In the genomic region with DNA sequence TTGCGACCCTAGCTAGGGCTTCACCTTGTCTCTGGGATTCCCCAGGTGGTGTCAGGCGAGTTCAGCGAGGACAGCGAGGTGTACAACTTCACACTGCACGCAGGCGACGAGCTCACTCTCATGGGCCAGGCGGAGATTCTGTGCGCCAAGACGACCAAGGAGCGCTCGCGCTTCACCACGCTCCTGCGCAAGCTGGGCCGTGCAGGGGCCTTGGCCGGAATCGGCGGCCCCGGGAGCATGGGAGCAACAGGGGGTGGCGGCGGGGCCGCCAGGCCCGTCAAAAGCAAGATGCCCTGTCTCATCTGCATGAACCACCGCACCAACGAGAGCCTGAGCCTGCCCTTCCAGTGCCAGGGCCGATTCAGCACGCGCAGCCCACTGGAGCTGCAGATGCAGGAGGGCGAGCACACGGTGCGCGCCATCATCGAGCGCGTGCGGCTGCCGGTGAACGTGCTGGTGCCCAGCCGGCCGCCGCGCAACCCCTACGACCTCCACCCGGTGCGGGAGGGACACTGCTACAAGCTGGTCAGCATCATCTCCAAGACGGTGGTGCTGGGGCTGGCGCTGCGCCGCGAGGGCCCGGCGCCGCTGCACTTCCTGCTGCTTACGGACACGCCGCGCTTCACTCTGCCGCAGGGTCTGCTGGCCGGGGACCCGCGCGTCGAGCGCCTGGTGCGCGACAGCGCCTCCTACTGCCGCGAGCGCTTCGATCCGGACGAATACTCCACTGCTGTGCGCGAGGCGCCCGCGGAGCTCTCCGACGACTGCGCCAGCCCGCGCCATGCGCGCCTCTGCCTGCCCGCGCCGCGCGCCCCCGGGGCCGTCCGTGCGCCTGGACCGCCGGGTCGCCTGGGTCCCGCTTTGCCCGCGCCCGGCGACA, we compare ENCODE assay signal across 8 mouse cellular contexts. TPM values are rescaled to one million over a fixed set of nuclear protein-coding genes. Genes with fewer than 3 reads are reported as not detected.
DNase-seq lines count a peak whose midpoint lies in the region; ATAC-seq lines count a peak whose summit lies in the region.

No protein-coding gene starts in this region.

- H3K9me3 ChIP-seq in erythroblast, embryonic 14.5 days (ENCODE audit: control insufficient read depth, low read length), result no peaks in the 10 kb centered on the region; the same call in 1 of the 2 replicates
- H3K9me3 ChIP-seq in intestine, embryonic 16.5 days (ENCODE audit: control insufficient read depth, low read length), result no peaks in the 10 kb centered on the region
- H3K9me3 ChIP-seq in limb, embryonic 15.5 days, result no peaks in the 10 kb centered on the region
- H3K9me3 ChIP-seq in midbrain, embryonic 15.5 days, result no peaks in the 10 kb centered on the region
- H3K9me3 ChIP-seq in stomach, embryonic 14.5 days (ENCODE audit: control insufficient read depth, low read depth, low read length), result no peaks in the 10 kb centered on the region

- peak overlapping the region; percentile 96 for H3K4me2 ChIP-seq in intestine, embryonic 16.5 days (ENCODE audit: low read depth, low read length)
- H3K4me2 ChIP-seq in limb, embryonic 15.5 days, result peak overlapping the region; percentile 91
- H3K4me2 ChIP-seq in midbrain, embryonic 15.5 days, result peak overlapping the region; percentile 75
- H3K4me2 ChIP-seq in stomach, embryonic 14.5 days (replicated peaks; ENCODE audit: low read depth, low read length), result peak overlapping the region; percentile 97

- peaks cover 8% of the 10 kb centered on the region for H3K4me1 ChIP-seq in erythroblast, embryonic 14.5 days (ENCODE audit: control insufficient read depth)
- H3K4me1 ChIP-seq in intestine, embryonic 16.5 days (ENCODE audit: control insufficient read depth, insufficient read depth, low read length), result peaks cover 25% of the 10 kb centered on the region
- peaks cover 28% of the 10 kb centered on the region for H3K4me1 ChIP-seq in limb, embryonic 15.5 days
- H3K4me1 ChIP-seq in midbrain, embryonic 15.5 days, result peaks cover 37% of the 10 kb centered on the region
- peaks cover 14% of the 10 kb centered on the region for H3K4me1 ChIP-seq in stomach, embryonic 14.5 days (ENCODE audit: control insufficient read depth, insufficient read depth, low read length)

- ATAC-seq in erythroblast, adult 5-6 weeks (replicated peaks; ENCODE audit: low FRiP score, poor library complexity, severe bottlenecking), result no peak
- ATAC-seq in granulocyte monocyte progenitor cell, adult 5-6 weeks (replicated peaks; ENCODE audit: poor library complexity, severe bottlenecking), result peak; percentile 79
- peak; percentile 65 for ATAC-seq in intestine, embryonic 16.5 days
- ATAC-seq in limb, embryonic 15.5 days (ENCODE audit: insufficient number of reproducible peaks, low FRiP score, low TSS enrichment, low read depth), result peak; percentile 70
- ATAC-seq in midbrain, embryonic 15.5 days (replicated peaks), result peak; percentile 78
- peak; percentile 78 for ATAC-seq in stomach, embryonic 14.5 days (ENCODE audit: insufficient number of reproducible peaks, insufficient read depth, low FRiP score, low read depth)

- peak; percentile 93 for DNase-seq in embryo, embryonic 11 days

- H3K36me3 ChIP-seq in erythroblast, embryonic 14.5 days (ENCODE audit: control insufficient read depth), result peaks cover 22% of the 10 kb centered on the region
- no peaks in the 10 kb centered on the region for H3K36me3 ChIP-seq in intestine, embryonic 16.5 days (ENCODE audit: control insufficient read depth, insufficient read depth, low read length)
- peaks cover 26% of the 10 kb centered on the region for H3K36me3 ChIP-seq in limb, embryonic 15.5 days
- H3K36me3 ChIP-seq in midbrain, embryonic 15.5 days (replicated peaks), result peaks cover 13% of the 10 kb centered on the region
- peaks cover 8% of the 10 kb centered on the region; the same call in 1 of the 2 replicates for H3K36me3 ChIP-seq in stomach, embryonic 14.5 days (ENCODE audit: control insufficient read depth, insufficient read depth, low read length)

- peak overlapping the region; percentile 40 for H3K4me3 ChIP-seq in erythroblast, embryonic 14.5 days (replicated peaks)
- peak overlapping the region; percentile 63 for H3K4me3 ChIP-seq in intestine, embryonic 16.5 days (ENCODE audit: low read length)
- H3K4me3 ChIP-seq in limb, embryonic 15.5 days, result peak overlapping the region; percentile 58
- peak overlapping the region; percentile 50 for H3K4me3 ChIP-seq in midbrain, embryonic 15.5 days
- peak overlapping the region; percentile 50 for H3K4me3 ChIP-seq in stomach, embryonic 14.5 days (ENCODE audit: low read depth, low read length)

- no peak overlapping the region for H3K27ac ChIP-seq in intestine, embryonic 16.5 days (ENCODE audit: low read length)
- no peak overlapping the region for H3K27ac ChIP-seq in limb, embryonic 15.5 days
- H3K27ac ChIP-seq in midbrain, embryonic 15.5 days, result peak overlapping the region; percentile 48
- no peak overlapping the region for H3K27ac ChIP-seq in stomach, embryonic 14.5 days (ENCODE audit: low read length)

- peaks cover 69% of the 10 kb centered on the region for H3K27me3 ChIP-seq in erythroblast, embryonic 14.5 days (ENCODE audit: control insufficient read depth)
- H3K27me3 ChIP-seq in intestine, embryonic 16.5 days (replicated peaks; ENCODE audit: control insufficient read depth, insufficient read depth, low read length), result 0 out of 2 replicates have a peak, but pooled peaks cover 3% of the 10 kb centered on the region
- peaks cover 75% of the 10 kb centered on the region for H3K27me3 ChIP-seq in limb, embryonic 15.5 days
- H3K27me3 ChIP-seq in midbrain, embryonic 15.5 days (replicated peaks), result no peaks in the 10 kb centered on the region; the same call in 1 of the 2 replicates
- H3K27me3 ChIP-seq in stomach, embryonic 14.5 days (ENCODE audit: control insufficient read depth, insufficient read depth, low read length), result 0 out of 2 replicates have a peak, but pooled peaks cover 3% of the 10 kb centered on the region

- 2% methylated on average over 103 of the region's 103 CpGs for WGBS in intestine, embryonic 16.5 days
- WGBS in limb, embryonic 15.5 days, result under 1% methylated on average over 103 of the region's 103 CpGs
- WGBS in midbrain, embryonic 15.5 days, result 2% methylated on average over 101 of the region's 103 CpGs
- 1% methylated on average over 94 of the region's 103 CpGs for WGBS in stomach, embryonic 14.5 days

- peak overlapping the region; percentile 70 for H3K9ac ChIP-seq in intestine, embryonic 16.5 days (ENCODE audit: low read depth, low read length)
- peak overlapping the region; percentile 56 for H3K9ac ChIP-seq in limb, embryonic 15.5 days
- peak overlapping the region; percentile 50 for H3K9ac ChIP-seq in midbrain, embryonic 15.5 days
- peak overlapping the region; percentile 53 for H3K9ac ChIP-seq in stomach, embryonic 14.5 days (replicated peaks; ENCODE audit: low read depth, low read length)

RNA-seq across cellular contexts. Expression of a gene that starts 8.2 kb away (rescaled TPM):
- polyA plus RNA-seq in erythroblast, embryonic 14.5 days (2012), result not detected in 2 replicates
- not detected in 2 replicates for total RNA-seq in erythroblast, adult 5-6 weeks (2015; ENCODE audit: low replicate concordance)
- not detected in 2 replicates for total RNA-seq in erythroblast, adult 5-6 weeks (2017; ENCODE audit: low replicate concordance)
- not detected in 2 replicates for total RNA-seq in granulocyte monocyte progenitor cell, adult 5-6 weeks (2014; fragmentation: Nextera tagmentation)
- total RNA-seq in granulocyte monocyte progenitor cell, adult 5-6 weeks (2017), result not detected in 2 replicates
- not detected in 2 replicates for polyA plus RNA-seq in intestine, embryonic 16.5 days (2015; fragmentation: Nextera tagmentation; extraction: Ambion mirVana)
- not detected in 2 replicates for polyA plus RNA-seq in limb, embryonic 15.5 days (2015; fragmentation: Nextera tagmentation; extraction: Ambion mirVana)
- polyA plus RNA-seq in midbrain, embryonic 15.5 days (2015; fragmentation: Nextera tagmentation; extraction: Ambion mirVana), result 3.1 and 3.9 TPM in 2 replicates
- not detected in 2 replicates for polyA plus RNA-seq in stomach, embryonic 14.5 days (2014; fragmentation: Nextera tagmentation; extraction: Ambion mirVana)

RNA-seq across cellular contexts. Expression of a gene that starts 9.2 kb away (rescaled TPM):
- polyA plus RNA-seq in erythroblast, embryonic 14.5 days (2012), result 0.02 TPM in 1 of 2 replicates, not detected in the other
- not detected in 2 replicates for total RNA-seq in erythroblast, adult 5-6 weeks (2015; ENCODE audit: low replicate concordance)
- total RNA-seq in erythroblast, adult 5-6 weeks (2017; ENCODE audit: low replicate concordance), result not detected in 2 replicates
- total RNA-seq in granulocyte monocyte progenitor cell, adult 5-6 weeks (2014; fragmentation: Nextera tagmentation), result not detected in 2 replicates
- total RNA-seq in granulocyte monocyte progenitor cell, adult 5-6 weeks (2017), result not detected in 2 replicates
- polyA plus RNA-seq in intestine, embryonic 16.5 days (2015; fragmentation: Nextera tagmentation; extraction: Ambion mirVana), result 0.40 and 0.56 TPM in 2 replicates
- polyA plus RNA-seq in limb, embryonic 15.5 days (2015; fragmentation: Nextera tagmentation; extraction: Ambion mirVana), result 0.36 and 0.41 TPM in 2 replicates
- polyA plus RNA-seq in midbrain, embryonic 15.5 days (2015; fragmentation: Nextera tagmentation; extraction: Ambion mirVana), result 10.4 and 13.6 TPM in 2 replicates
- 0.19 and 0.34 TPM in 2 replicates for polyA plus RNA-seq in stomach, embryonic 14.5 days (2014; fragmentation: Nextera tagmentation; extraction: Ambion mirVana)

RNA-seq across cellular contexts. Expression of a gene that starts 40.7 kb away (rescaled TPM):
- 9.5 and 11.7 TPM in 2 replicates for polyA plus RNA-seq in erythroblast, embryonic 14.5 days (2012)
- total RNA-seq in erythroblast, adult 5-6 weeks (2015; ENCODE audit: low replicate concordance), result 46.7 and 65.4 TPM in 2 replicates
- total RNA-seq in erythroblast, adult 5-6 weeks (2017; ENCODE audit: low replicate concordance), result 46.1 and 47.5 TPM in 2 replicates
- total RNA-seq in granulocyte monocyte progenitor cell, adult 5-6 weeks (2014; fragmentation: Nextera tagmentation), result 86.1 and 102 TPM in 2 replicates
- 228 and 229 TPM in 2 replicates for total RNA-seq in granulocyte monocyte progenitor cell, adult 5-6 weeks (2017)
- 224 and 260 TPM in 2 replicates for polyA plus RNA-seq in intestine, embryonic 16.5 days (2015; fragmentation: Nextera tagmentation; extraction: Ambion mirVana)
- polyA plus RNA-seq in limb, embryonic 15.5 days (2015; fragmentation: Nextera tagmentation; extraction: Ambion mirVana), result 212 and 224 TPM in 2 replicates
- polyA plus RNA-seq in midbrain, embryonic 15.5 days (2015; fragmentation: Nextera tagmentation; extraction: Ambion mirVana), result 37.8 and 45.6 TPM in 2 replicates
- polyA plus RNA-seq in stomach, embryonic 14.5 days (2014; fragmentation: Nextera tagmentation; extraction: Ambion mirVana), result 259 and 272 TPM in 2 replicates

RNA-seq across cellular contexts. Expression of a gene that starts 40.8 kb away (rescaled TPM):
- 3.3 and 6.4 TPM in 2 replicates for polyA plus RNA-seq in erythroblast, embryonic 14.5 days (2012)
- 15.9 and 23.2 TPM in 2 replicates for total RNA-seq in erythroblast, adult 5-6 weeks (2015; ENCODE audit: low replicate concordance)
- 73.7 and 102 TPM in 2 replicates for total RNA-seq in erythroblast, adult 5-6 weeks (2017; ENCODE audit: low replicate concordance)
- total RNA-seq in granulocyte monocyte progenitor cell, adult 5-6 weeks (2014; fragmentation: Nextera tagmentation), result 91.8 and 97.8 TPM in 2 replicates
- total RNA-seq in granulocyte monocyte progenitor cell, adult 5-6 weeks (2017), result 128 and 147 TPM in 2 replicates
- 232 and 255 TPM in 2 replicates for polyA plus RNA-seq in intestine, embryonic 16.5 days (2015; fragmentation: Nextera tagmentation; extraction: Ambion mirVana)
- polyA plus RNA-seq in limb, embryonic 15.5 days (2015; fragmentation: Nextera tagmentation; extraction: Ambion mirVana), result 130 and 140 TPM in 2 replicates
- 69.3 and 69.9 TPM in 2 replicates for polyA plus RNA-seq in midbrain, embryonic 15.5 days (2015; fragmentation: Nextera tagmentation; extraction: Ambion mirVana)
- polyA plus RNA-seq in stomach, embryonic 14.5 days (2014; fragmentation: Nextera tagmentation; extraction: Ambion mirVana), result 116 and 118 TPM in 2 replicates

RNA-seq across cellular contexts. Expression of a gene that starts 40.9 kb away (rescaled TPM):
- 2.8 and 4.6 TPM in 2 replicates for polyA plus RNA-seq in erythroblast, embryonic 14.5 days (2012)
- total RNA-seq in erythroblast, adult 5-6 weeks (2015; ENCODE audit: low replicate concordance), result 36.1 and 37.4 TPM in 2 replicates
- total RNA-seq in erythroblast, adult 5-6 weeks (2017; ENCODE audit: low replicate concordance), result 30.8 and 35.7 TPM in 2 replicates
- total RNA-seq in granulocyte monocyte progenitor cell, adult 5-6 weeks (2014; fragmentation: Nextera tagmentation), result 108 and 135 TPM in 2 replicates
- total RNA-seq in granulocyte monocyte progenitor cell, adult 5-6 weeks (2017), result 79.1 and 83.8 TPM in 2 replicates
- 340 and 367 TPM in 2 replicates for polyA plus RNA-seq in intestine, embryonic 16.5 days (2015; fragmentation: Nextera tagmentation; extraction: Ambion mirVana)
- polyA plus RNA-seq in limb, embryonic 15.5 days (2015; fragmentation: Nextera tagmentation; extraction: Ambion mirVana), result 139 and 150 TPM in 2 replicates
- 49.6 and 55.7 TPM in 2 replicates for polyA plus RNA-seq in midbrain, embryonic 15.5 days (2015; fragmentation: Nextera tagmentation; extraction: Ambion mirVana)
- polyA plus RNA-seq in stomach, embryonic 14.5 days (2014; fragmentation: Nextera tagmentation; extraction: Ambion mirVana), result 134 and 164 TPM in 2 replicates
